Mouse (Mus musculus): ENCODE measurements around the gene Plpp1.

GRCm38 (mm10) chr13:112823236-112823910 lies 22.8 kb downstream of the Plpp1 start:
- TF ChIP-seq POLR2A (IDR thresholded peaks at IDR 0.05; ENCODE audit: insufficient read depth, low read depth, low read length) (no peak), CTCF (IDR thresholded peaks at IDR 0.05) (no peak), EP300 (IDR thresholded peaks at IDR 0.05; ENCODE audit: insufficient read depth, low read depth, low read length) (no peak)
